Mouse (Mus musculus) c-Kit-positive CD71-negative TER-119-negative erythroid progenitor cells, embryonic 14.5 days (primary cell): ENCODE measurements around the gene Ankrd53.
"Not testable (repeated sequence)": the region's sequence is repeated elsewhere in the genome, so short reads cannot be mapped to it uniquely, and the experiment has no call there.

ENCODE experiments used
- DNase-seq: peaks from one replicate; pipeline ENCODE4 v3.0.0-alpha.2; 2013; ENCODE audit warnings: low read depth

The Ankrd53 gene

GRCm38 (mm10) chr6:83766982-83767381 lies 4.5 kb downstream of the Ankrd53 start:
- no peak for DNase-seq

- DNase-seq = no peak
Observed at GRCm38 (mm10) chr6:83768485-83768884, 6.0 kb downstream of the Ankrd53 start.

GRCm38 (mm10) chr6:83774126-83774525 lies 11.7 kb downstream of the Ankrd53 start:
- DNase-seq = no peak

- DNase-seq = peak; percentile 13
Observed at GRCm38 (mm10) chr6:83774781-83775563, 12.5 kb downstream of the Ankrd53 start.

GRCm38 (mm10) chr6:83775638-83776293 lies 13.3 kb downstream of the Ankrd53 start, which contains the start of gene Tex261:
TSS of gene Tex261 (minus strand) at chr6:83775813.
- DNase-seq = peak; percentile 74

- no peak for DNase-seq
Observed at GRCm38 (mm10) chr6:83778306-83778705, 15.9 kb downstream of the Ankrd53 start.

GRCm38 (mm10) chr6:83779026-83779425 lies 16.6 kb downstream of the Ankrd53 start:
- DNase-seq = peak; percentile 39

GRCm38 (mm10) chr6:83786426-83786825 lies 24.0 kb downstream of the Ankrd53 start:
- DNase-seq = no peak

- no peak for DNase-seq
Observed at GRCm38 (mm10) chr6:83788554-83788953, 26.1 kb downstream of the Ankrd53 start.

GRCm38 (mm10) chr6:83790533-83790932 lies 28.1 kb downstream of the Ankrd53 start:
- DNase-seq = not testable (repeated sequence)

- DNase-seq = no peak
Observed at GRCm38 (mm10) chr6:83791251-83791890, 28.9 kb downstream of the Ankrd53 start.

GRCm38 (mm10) chr6:83794760-83795296 lies 32.4 kb downstream of the Ankrd53 start, which contains the start of gene Nagk:
TSS of gene Nagk (plus strand) at chr6:83794982.
- peak; percentile 90 for DNase-seq

- DNase-seq = peak; percentile 24
Observed at GRCm38 (mm10) chr6:83795492-83795900, 33.1 kb downstream of the Ankrd53 start.

GRCm38 (mm10) chr6:83796686-83797085 lies 34.2 kb downstream of the Ankrd53 start:
- DNase-seq = no peak

- DNase-seq = no peak
Observed at GRCm38 (mm10) chr6:83802033-83802432, 39.6 kb downstream of the Ankrd53 start.

- no peak for DNase-seq
Observed at GRCm38 (mm10) chr6:83802846-83803245, 40.4 kb downstream of the Ankrd53 start.

- DNase-seq = no peak
Observed at GRCm38 (mm10) chr6:83815801-83816200, 53.4 kb downstream of the Ankrd53 start.
